Mouse (Mus musculus) forebrain, postnatal 0 days (tissue): ENCODE data around the gene Ube2d3. TPM values are rescaled to one million over a fixed set of nuclear protein-coding genes. Genes with fewer than 3 reads are reported as not detected.
"Not testable (repeated sequence)": the region's sequence is repeated elsewhere in the genome, so short reads cannot be mapped to it uniquely, and the experiment has no call there.

Source experiments
- ATAC-seq: fragments of 200-750 bp; cut with Nextera tagmentation; 2 replicates; pipeline ENCODE4 v1.8.0; 2017; ENCODE audit warnings: mild to moderate bottlenecking, moderate library complexity
- DNase-seq: peaks from one replicate; pipeline ENCODE4 v3.0.0-alpha.2; 2015
- H3K27ac ChIP-seq: fragments of 300-500 bp; sonication (generic); 2 replicates; pipeline ENCODE4 v1.5.1; 2014; ENCODE audit warnings: low read depth, mild to moderate bottlenecking, antibody characterized with exemption, low read length, moderate library complexity, mixed read lengths
- H3K27me3 ChIP-seq: fragments of 300-500 bp; sonication (generic); 2 replicates; pipeline ENCODE4 v1.6.1; 2014; ENCODE audit warnings: mild to moderate bottlenecking, low read length, mixed read lengths; ENCODE audit not compliant: insufficient read depth
- H3K36me3 ChIP-seq: fragments of 300-500 bp; sonication (generic); 2 replicates; pipeline ENCODE4 v1.6.1; 2014; ENCODE audit warnings: mild to moderate bottlenecking, moderate library complexity; ENCODE audit not compliant: insufficient read depth
- H3K4me1 ChIP-seq: fragments of 300-500 bp; sonication (generic); 2 replicates; pipeline ENCODE4 v1.6.1; 2014; ENCODE audit warnings: antibody characterized with exemption; ENCODE audit not compliant: insufficient read depth
- H3K4me2 ChIP-seq: fragments of 300-500 bp; sonication (generic); 2 replicates; pipeline ENCODE4 v1.6.1; 2014; ENCODE audit warnings: low read depth, mild to moderate bottlenecking, moderate library complexity
- H3K4me3 ChIP-seq: fragments of 300-500 bp; sonication (generic); 2 replicates; pipeline ENCODE4 v1.5.1; 2014; ENCODE audit warnings: low read depth, low read length, mixed read lengths
- H3K9ac ChIP-seq: fragments of 300-500 bp; sonication (generic); 2 replicates; pipeline ENCODE4 v1.6.1; 2014; ENCODE audit warnings: mild to moderate bottlenecking
- H3K9me3 ChIP-seq: fragments of 300-500 bp; sonication (generic); 2 replicates; pipeline ENCODE4 v1.6.1; 2016; ENCODE audit warnings: low read length
- CTCF ChIP-seq: sonication (generic); IDR thresholded peaks from 2 replicates; pipeline ENCODE4 v1.5.1; 2016; ENCODE audit warnings: antibody characterized with exemption, control low read depth, low read depth
- WGBS: fragments of 180-500 bp; shearing (Covaris S2); extraction: QIAGEN DNeasy Blood & Tissue Kit; methylation state at CpG from one replicate; pipeline ENCODE4 v1.1.7; 2014; 5-methylcytosine and 5-hydroxymethylcytosine counted together
- polyA plus RNA-seq: library from polyadenylated mRNA; unstranded; fragments of >200 nt; fragmentation: Nextera tagmentation; extraction: Ambion mirVana; gene quantifications from 2 replicates; pipeline ENCODE4 v1.2.1, GENCODE M21; 2015
- total RNA-seq: library from RNA; depleted of rRNA; stranded (reverse); fragments of >200 nt; gene quantifications from 2 replicates; pipeline ENCODE4 v1.2.3, GENCODE M21; 2014

Gene Ube2d3
- total and polyA plus RNA-seq, 2 experiments from 2014 or later = 341 to 607 TPM

DNA sequence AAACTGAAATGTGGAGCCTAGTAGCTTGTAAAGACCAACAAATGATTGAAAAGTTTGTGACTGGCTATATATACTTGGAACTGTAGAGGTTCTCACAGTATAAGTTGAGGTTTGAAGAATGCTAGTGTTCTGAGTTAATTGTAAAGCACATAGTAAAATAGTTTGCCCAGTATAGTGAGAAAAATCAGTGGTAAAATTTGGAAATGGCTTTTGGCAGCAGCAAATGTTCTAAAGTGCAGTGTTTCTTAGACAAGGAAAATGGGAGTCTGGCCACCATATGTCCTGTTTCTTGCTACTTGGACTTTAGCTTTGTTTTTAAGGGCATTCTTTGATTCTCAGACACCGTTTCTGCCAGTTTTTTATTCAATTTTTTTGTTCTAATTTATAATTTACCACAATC, 30.5 kb downstream of the Ube2d3 start:
- no peak for TF ChIP-seq CTCF
- peaks cover 11% of the 10 kb centered on the region for H3K36me3 ChIP-seq
- 74% methylated on average over 1 of the region's 1 CpGs for WGBS
- H3K4me3 ChIP-seq = no peak overlapping the region
- H3K9ac ChIP-seq = no peak overlapping the region
- DNase-seq = no peak
- no peaks in the 10 kb centered on the region for H3K27me3 ChIP-seq
- H3K4me1 ChIP-seq = no peaks in the 10 kb centered on the region
- no peak overlapping the region for H3K4me2 ChIP-seq
- ATAC-seq = no peak
- H3K9me3 ChIP-seq = no peaks in the 10 kb centered on the region
- H3K27ac ChIP-seq = no peak overlapping the region

DNA sequence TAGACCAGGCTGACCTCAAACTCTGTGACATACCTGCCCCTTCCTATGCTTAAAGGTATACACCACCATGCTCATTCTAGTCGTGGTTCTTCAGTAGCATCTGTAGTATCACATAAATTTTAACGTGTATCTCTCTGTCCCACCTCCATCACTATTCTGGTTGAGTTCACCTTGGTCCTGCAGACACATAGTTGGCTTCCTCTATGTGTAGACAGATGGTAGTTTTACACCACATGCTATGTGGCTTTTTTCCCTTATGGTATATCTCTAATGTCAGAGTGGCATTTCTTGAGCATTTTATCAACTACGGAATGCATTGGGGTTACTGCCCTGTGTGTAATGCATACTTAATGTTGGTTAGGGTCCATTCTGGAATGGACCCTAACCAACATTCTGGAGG, 31.2 kb downstream of the Ube2d3 start:
- Histone ChIP-seq H3K4me1 (no peaks in the 10 kb centered on the region), H3K36me3 (peaks cover 11% of the 10 kb centered on the region), H3K9me3 (no peaks in the 10 kb centered on the region), H3K9ac (no peak overlapping the region), H3K27me3 (no peaks in the 10 kb centered on the region), H3K27ac (no peak overlapping the region), H3K4me3 (no peak overlapping the region), H3K4me2 (no peak overlapping the region)
- 52% methylated on average over 3 of the region's 3 CpGs for WGBS
- DNase-seq (no peak), ATAC-seq (peak; percentile 17; the same call in 1 of the 2 replicates)
- no peak for TF ChIP-seq CTCF

DNA sequence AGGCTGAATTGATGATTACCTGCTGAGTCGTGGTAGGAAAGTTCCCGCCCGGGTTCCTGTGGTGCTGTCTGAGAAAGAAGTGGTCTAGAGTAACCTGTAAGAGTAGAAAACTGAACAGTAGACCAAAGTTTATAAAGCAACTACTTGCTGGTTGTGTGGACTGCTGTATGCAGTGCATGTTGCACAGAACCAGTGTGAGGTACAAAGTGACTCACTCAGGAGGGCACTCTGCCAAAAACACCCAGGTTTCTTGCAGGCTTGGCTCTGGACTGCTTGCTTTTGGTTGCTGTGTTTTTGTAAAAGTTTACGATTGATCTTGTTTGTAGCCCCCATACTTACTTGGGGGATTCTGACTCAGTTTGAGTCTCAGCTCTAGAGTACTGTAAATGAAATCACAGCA, 32.0 kb downstream of the Ube2d3 start:
- 32% methylated on average over 4 of the region's 4 CpGs for WGBS
- H3K4me1 ChIP-seq = no peaks in the 10 kb centered on the region
- H3K4me3 ChIP-seq = no peak overlapping the region
- peaks cover 8% of the 10 kb centered on the region for H3K36me3 ChIP-seq
- no peak overlapping the region for H3K9ac ChIP-seq
- peak; percentile 69 for ATAC-seq
- no peaks in the 10 kb centered on the region for H3K9me3 ChIP-seq
- no peak overlapping the region for H3K27ac ChIP-seq
- no peaks in the 10 kb centered on the region for H3K27me3 ChIP-seq
- no peak overlapping the region for H3K4me2 ChIP-seq
- TF ChIP-seq CTCF = no peak
- peak; percentile 43 for DNase-seq

DNA sequence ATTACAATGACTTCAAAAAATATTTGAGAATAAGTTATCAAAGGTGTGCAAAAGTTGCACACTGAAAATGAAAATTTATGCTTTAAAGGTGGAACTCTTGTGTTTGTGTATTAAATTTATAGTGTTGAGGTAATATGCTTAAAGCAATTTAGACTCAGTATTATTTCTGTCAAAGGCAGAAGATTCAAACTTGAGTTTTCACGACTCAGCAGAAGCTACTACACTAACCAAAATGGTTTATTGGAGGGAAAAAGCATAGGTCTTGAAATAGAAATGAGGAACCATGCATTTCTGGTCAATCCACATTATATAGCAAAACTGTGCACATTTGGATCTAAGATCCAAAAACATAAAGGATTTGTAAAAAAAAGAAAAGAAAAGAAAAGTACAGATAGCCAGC, 32.9 kb downstream of the Ube2d3 start:
- 84% methylated on average over 1 of the region's 1 CpGs for WGBS
- ATAC-seq = no peak
- no peak for TF ChIP-seq CTCF

DNA sequence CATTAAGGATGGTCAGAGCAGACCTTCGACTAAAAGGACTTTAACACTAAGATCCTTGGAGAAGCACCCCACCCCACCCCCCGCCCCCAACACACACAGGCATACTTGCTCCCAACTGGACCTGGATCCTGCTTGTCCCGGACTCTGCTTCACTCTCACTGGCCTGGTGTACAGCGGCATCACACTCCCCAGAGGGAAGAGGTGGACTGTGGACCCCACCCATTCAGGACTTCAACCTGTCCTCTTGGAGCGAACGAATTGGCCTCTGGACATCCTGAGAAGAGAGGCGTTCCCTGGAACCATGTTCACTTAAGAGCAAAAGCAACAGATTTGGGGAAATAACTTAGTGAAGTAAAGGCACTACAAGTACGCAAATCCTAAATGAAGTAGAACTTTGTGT, 37.1 kb downstream of the Ube2d3 start:
- no peak for ATAC-seq
- no peak overlapping the region for H3K4me3 ChIP-seq
- no peaks in the 10 kb centered on the region for H3K36me3 ChIP-seq
- no peak for DNase-seq
- H3K4me1 ChIP-seq = no peaks in the 10 kb centered on the region
- TF ChIP-seq CTCF = no peak
- no peak overlapping the region for H3K4me2 ChIP-seq
- H3K27me3 ChIP-seq = no peaks in the 10 kb centered on the region
- 92% methylated on average over 8 of the region's 8 CpGs for WGBS
- H3K9ac ChIP-seq = no peak overlapping the region
- no peaks in the 10 kb centered on the region for H3K9me3 ChIP-seq
- no peak overlapping the region for H3K27ac ChIP-seq

More for the DNA sequence above, 32.9 kb downstream of the Ube2d3 start:
- Histone ChIP-seq H3K36me3 (peaks cover 8% of the 10 kb centered on the region), H3K4me3 (no peak overlapping the region), H3K4me1 (no peaks in the 10 kb centered on the region), H3K27ac (no peak overlapping the region), H3K9me3 (no peaks in the 10 kb centered on the region), H3K9ac (no peak overlapping the region), H3K27me3 (no peaks in the 10 kb centered on the region), H3K4me2 (no peak overlapping the region)
- DNase-seq = no peak

DNA sequence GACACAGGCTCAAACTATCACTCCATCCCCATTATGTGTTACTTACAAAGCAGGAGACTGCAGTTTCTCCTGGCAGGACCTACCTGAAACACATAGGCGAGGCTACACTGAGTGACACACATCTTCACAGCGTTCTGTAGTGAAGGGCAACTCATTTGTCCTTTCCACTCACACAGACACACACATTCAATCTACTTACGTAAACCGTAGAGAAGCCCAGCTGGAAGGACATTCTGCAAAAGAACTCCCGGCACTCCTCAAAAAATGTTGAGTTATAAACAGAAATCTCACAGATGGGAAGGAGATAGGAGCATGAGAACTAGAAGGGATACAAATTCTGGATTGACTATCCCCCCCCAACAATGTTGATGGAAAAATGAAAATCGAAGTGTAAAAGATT, 38.3 kb downstream of the Ube2d3 start:
- H3K4me2 ChIP-seq = no peak overlapping the region
- H3K36me3 ChIP-seq = no peaks in the 10 kb centered on the region
- H3K9me3 ChIP-seq = no peaks in the 10 kb centered on the region
- no peak overlapping the region for H3K4me3 ChIP-seq
- ATAC-seq (no peak; the same call in 1 of the 2 replicates), DNase-seq (no peak)
- 81% methylated on average over 6 of the region's 6 CpGs for WGBS
- H3K27ac ChIP-seq = no peak overlapping the region
- no peaks in the 10 kb centered on the region for H3K27me3 ChIP-seq
- no peaks in the 10 kb centered on the region for H3K4me1 ChIP-seq
- no peak for TF ChIP-seq CTCF
- no peak overlapping the region for H3K9ac ChIP-seq

DNA sequence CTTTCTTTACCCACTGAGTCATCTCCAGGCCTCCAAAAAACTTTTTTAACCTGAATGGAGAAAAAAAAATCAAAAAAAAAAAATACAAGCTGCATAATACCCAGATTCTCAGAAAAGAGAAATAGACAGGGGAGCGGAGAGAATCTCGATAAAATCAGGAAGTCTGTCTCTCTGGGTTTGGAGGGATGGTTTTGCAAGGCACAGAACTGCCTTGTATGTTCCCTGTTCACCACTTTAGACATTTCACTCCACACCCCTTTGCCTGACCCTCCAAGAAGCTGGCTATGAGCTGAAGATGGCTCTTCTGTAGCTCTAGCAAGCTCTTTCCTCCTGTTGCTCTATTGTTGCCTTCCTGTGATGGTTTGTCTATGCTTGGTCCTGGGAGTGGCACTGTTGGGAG, 39.0 kb downstream of the Ube2d3 start:
- ATAC-seq = no peak
- WGBS = 92% methylated on average over 2 of the region's 2 CpGs
- no peaks in the 10 kb centered on the region for H3K9me3 ChIP-seq

DNA sequence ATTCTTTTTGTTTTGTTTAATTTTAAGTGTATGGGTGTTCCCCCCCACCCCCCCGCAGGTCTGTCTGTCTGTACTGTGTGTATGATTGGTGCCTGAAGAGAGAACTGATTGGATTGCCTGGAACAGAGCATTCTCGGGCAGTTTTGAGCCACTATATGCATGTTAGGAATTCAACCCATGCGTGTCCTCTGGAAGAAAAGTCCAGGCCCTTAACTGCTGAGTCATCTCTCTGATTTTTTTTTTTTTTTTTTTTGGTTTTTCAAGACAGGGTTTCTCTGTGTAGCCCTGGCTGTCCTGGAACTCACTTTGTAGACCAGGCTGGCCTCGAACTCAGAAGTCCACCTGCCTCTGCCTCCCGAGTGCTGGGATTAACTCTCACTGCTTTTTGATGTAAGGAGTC, 41.1 kb downstream of the Ube2d3 start:
- not testable (repeated sequence) for H3K4me3 ChIP-seq, H3K27me3 ChIP-seq, H3K9me3 ChIP-seq, H3K4me2 ChIP-seq, H3K27ac ChIP-seq, H3K9ac ChIP-seq, DNase-seq, H3K36me3 ChIP-seq, H3K4me1 ChIP-seq, ATAC-seq
- 91% methylated on average over 5 of the region's 5 CpGs for WGBS

More for the DNA sequence above, 39.0 kb downstream of the Ube2d3 start:
- Histone ChIP-seq H3K4me2 (no peak overlapping the region), H3K4me1 (no peaks in the 10 kb centered on the region), H3K9ac (no peak overlapping the region), H3K27ac (no peak overlapping the region), H3K4me3 (no peak overlapping the region), H3K36me3 (no peaks in the 10 kb centered on the region), H3K27me3 (no peaks in the 10 kb centered on the region)
- no peak for TF ChIP-seq CTCF
- DNase-seq = no peak
